Mouse (Mus musculus): Measurements from ENCODE around the gene Olfr1174-ps.

The Olfr1174-ps gene

GRCm38 (mm10) chr2:88315035-88315434, at the start of gene Olfr1174-ps:
Gene Olfr1174-ps (minus strand): TSS chr2:88315135.
- no peak for DNase-seq

- no peak for DNase-seq
Observed at GRCm38 (mm10) chr2:88356304-88356703, 41.4 kb upstream of the Olfr1174-ps start.

DNA sequence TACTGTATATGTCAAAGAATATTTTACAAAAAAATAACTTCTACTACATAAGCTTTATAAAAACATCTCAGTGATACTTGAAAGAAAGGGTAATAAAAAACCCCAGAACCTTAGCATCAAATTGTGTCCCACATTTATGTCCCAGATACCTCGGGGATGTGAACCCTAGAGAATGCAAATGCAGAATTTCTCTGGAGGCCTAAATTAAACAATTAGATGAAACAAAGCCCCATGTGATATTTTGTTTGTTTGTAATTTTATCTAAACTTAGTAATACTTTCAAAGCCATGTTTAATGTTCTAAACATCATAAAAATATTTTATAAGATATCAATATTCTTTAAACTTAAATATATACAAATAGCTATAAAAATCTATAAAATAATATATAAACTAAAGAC, 31.5 kb upstream of the Olfr1174-ps start, which contains the start of gene Olfr1177-ps:
Gene Olfr1177-ps, minus strand, starts transcription at position 101 of the 400 bp plus-strand sequence.
- no peak for DNase-seq

- DNase-seq: no peak
Observed at GRCm38 (mm10) chr2:88336421-88336820, 21.5 kb upstream of the Olfr1174-ps start, which contains the start of gene Olfr1176. Gene Olfr1176 (plus strand): TSS chr2:88336721.

GRCm38 (mm10) chr2:88327115-88327514, 12.2 kb upstream of the Olfr1174-ps start, which contains the start of gene Olfr1175-ps:
Gene Olfr1175-ps (minus strand): TSS chr2:88327215.
- no peak for DNase-seq

GRCm38 (mm10) chr2:88279775-88280174, 35.2 kb downstream of the Olfr1174-ps start, which contains the start of gene Olfr1173:
Gene Olfr1173 (minus strand): TSS chr2:88279875.
- DNase-seq: no peak

Measured in kidney, adult 18-20 months (tissue).